Mouse (Mus musculus) liver, embryonic 16.5 days (tissue): ENCODE results near the gene Dnajc11. TPM values are rescaled to one million over a fixed set of nuclear protein-coding genes. Genes with fewer than 3 reads are reported as not detected.

Experiments
- ATAC-seq: fragments of 200-750 bp; cut with Nextera tagmentation; 2 replicates; pipeline ENCODE4 v1.8.0; 2017; ENCODE audit warnings: low read depth, mild to moderate bottlenecking, moderate number of reproducible peaks, moderate library complexity
- H3K27ac ChIP-seq: fragments of 300-500 bp; sonication (generic); 2 replicates; pipeline ENCODE4 v1.5.1; 2014; ENCODE audit warnings: mild to moderate bottlenecking, low read length
- H3K27me3 ChIP-seq: fragments of 300-500 bp; sonication (generic); 2 replicates; pipeline ENCODE4 v1.6.1; 2014; ENCODE audit warnings: low read depth, low read length, mixed read lengths; ENCODE audit not compliant: control insufficient read depth, insufficient read depth
- H3K36me3 ChIP-seq: fragments of 300-500 bp; sonication (generic); 2 replicates; pipeline ENCODE4 v1.6.1; 2014; ENCODE audit warnings: mild to moderate bottlenecking; ENCODE audit not compliant: control insufficient read depth, insufficient read depth
- H3K4me1 ChIP-seq: fragments of 300-500 bp; sonication (generic); 2 replicates; pipeline ENCODE4 v1.6.1; 2014; ENCODE audit warnings: low read depth, low read length, mixed read lengths; ENCODE audit not compliant: control insufficient read depth
- H3K4me2 ChIP-seq: fragments of 300-500 bp; sonication (generic); 2 replicates; pipeline ENCODE4 v1.6.1; 2014; ENCODE audit warnings: low read depth, low read length, mixed read lengths
- H3K4me3 ChIP-seq: fragments of 300-500 bp; sonication (generic); 2 replicates; pipeline ENCODE4 v1.5.1; 2014; ENCODE audit warnings: low read depth, mild to moderate bottlenecking, low read length
- H3K9ac ChIP-seq: fragments of 300-500 bp; sonication (generic); 2 replicates; pipeline ENCODE4 v1.6.1; 2014; ENCODE audit warnings: low read depth, low read length
- H3K9me3 ChIP-seq: fragments of 300-500 bp; sonication (generic); replicated peaks from 2 replicates; pipeline ENCODE4 v1.6.1; 2016; ENCODE audit warnings: low read length; ENCODE audit not compliant: control insufficient read depth
- WGBS: fragments of 180-500 bp; shearing (Covaris S2); extraction: QIAGEN DNeasy Blood & Tissue Kit; methylation state at CpG from one replicate; pipeline ENCODE4 v1.1.7; 2014; ENCODE audit not compliant: insufficient replicate concordance; 5-methylcytosine and 5-hydroxymethylcytosine counted together
- polyA plus RNA-seq: library from polyadenylated mRNA; unstranded; fragments of >200 nt; fragmentation: Nextera tagmentation; extraction: Ambion mirVana; gene quantifications from 2 replicates; pipeline ENCODE4 v1.2.1, GENCODE M21; 2015

Dnajc11 gene
- polyA plus RNA-seq, 1 experiment from 2014 or later: 44.0 TPM

DNA sequence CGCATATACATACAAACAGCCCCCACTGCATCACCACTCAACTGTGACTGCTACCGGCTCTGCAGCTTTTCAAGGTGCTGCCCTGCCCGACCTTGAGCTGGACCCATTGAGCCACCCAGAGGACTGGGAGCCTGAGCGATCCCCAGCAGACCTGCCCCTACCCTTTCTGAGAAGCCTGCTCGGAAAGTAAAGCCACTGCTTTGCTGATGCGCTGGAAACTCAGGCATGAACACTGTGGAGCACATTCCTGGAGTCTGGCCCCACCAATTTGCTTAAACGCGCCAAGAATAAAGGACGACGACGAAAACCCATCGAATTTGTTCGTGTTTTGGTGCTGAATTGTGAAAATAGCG lies 74.6 kb downstream of the Dnajc11 start:
- Histone ChIP-seq H3K27ac (peak overlapping the region; percentile 87), H3K9me3 (no peaks in the 10 kb centered on the region), H3K4me1 (peaks cover 39% of the 10 kb centered on the region), H3K4me2 (peak overlapping the region; percentile 100), H3K9ac (peak overlapping the region; percentile 82), H3K36me3 (peaks cover 5% of the 10 kb centered on the region), H3K4me3 (peak overlapping the region; percentile 87), H3K27me3 (peaks cover 22% of the 10 kb centered on the region)
- no peak for ATAC-seq
- WGBS: under 1% methylated on average over 14 of the region's 14 CpGs

DNA sequence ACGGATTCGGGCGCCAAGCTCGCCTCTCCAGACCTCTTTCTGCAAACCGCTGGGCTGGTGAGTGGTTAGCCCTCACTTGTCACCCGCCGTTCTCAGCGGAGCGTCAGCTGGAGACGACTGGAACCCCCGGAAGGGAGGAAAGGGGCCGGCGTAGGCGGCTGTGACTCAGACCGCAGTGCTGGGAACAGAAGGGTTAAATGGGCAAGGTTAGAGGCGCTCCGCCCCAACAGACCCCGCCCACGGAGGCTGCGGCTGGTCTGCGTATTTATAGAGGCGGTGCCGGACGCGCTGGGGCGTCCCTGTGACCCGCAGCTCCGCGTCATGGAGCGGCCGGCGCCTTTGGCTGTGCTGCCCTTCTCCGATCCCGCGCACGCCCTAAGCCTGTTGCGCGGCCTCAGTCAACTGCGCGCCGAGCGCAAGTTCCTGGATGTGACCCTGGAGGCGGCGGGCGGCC lies 75.2 kb downstream of the Dnajc11 start, which contains the start of gene Klhl21:
Gene Klhl21, plus strand, starts transcription at position 182 of the 454 bp plus-strand sequence.
- Histone ChIP-seq H3K9ac (peak within 1 kb of the TSS; percentile 82), H3K36me3 (peaks cover 5% of the 10 kb centered on the region), H3K27me3 (peaks cover 22% of the 10 kb centered on the region), H3K4me2 (peak within 1 kb of the TSS; percentile 100), H3K4me1 (peaks cover 39% of the 10 kb centered on the region), H3K4me3 (peak within 1 kb of the TSS; percentile 87), H3K27ac (peak within 1 kb of the TSS; percentile 87), H3K9me3 (no peaks in the 10 kb centered on the region)
- ATAC-seq: peak; percentile 85
- 0% methylated on average over 45 of the region's 45 CpGs for WGBS

DNA sequence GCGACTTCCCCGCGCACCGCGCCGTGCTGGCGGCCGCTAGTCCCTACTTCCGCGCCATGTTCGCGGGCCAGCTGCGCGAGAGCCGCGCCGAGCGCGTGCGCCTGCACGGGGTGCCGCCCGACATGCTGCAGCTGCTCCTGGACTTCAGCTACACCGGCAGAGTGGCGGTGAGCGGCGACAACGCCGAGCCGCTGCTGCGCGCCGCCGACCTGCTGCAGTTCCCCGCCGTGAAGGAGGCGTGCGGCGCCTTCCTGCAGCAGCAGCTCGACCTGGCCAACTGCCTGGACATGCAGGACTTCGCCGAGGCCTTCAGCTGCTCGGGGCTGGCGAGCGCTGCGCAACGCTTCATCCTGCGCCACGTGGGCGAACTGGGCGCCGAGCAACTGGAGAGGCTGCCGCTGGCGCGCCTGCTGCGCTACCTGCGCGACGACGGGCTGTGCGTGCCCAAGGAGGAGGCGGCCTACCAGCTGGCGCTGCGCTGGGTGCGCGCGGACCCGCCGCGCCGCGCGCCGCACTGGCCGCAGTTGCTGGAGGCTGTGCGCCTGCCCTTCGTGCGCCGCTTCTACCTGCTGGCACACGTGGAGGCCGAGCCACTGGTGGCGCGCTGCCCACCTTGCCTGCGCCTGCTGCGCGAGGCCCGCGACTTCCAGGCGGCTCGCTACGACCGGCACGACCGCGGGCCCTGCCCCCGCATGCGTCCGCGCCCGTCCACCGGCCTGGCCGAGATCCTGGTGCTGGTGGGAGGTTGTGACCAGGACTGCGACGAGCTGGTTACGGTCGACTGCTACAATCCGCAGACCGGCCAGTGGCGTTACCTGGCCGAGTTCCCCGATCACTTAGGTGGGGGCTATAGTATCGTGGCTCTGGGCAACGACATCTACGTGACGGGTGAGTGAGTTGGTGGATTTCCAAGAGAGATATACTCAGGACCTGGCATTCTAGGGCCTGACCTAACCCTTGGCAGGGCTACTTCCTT lies 75.9 kb downstream of the Dnajc11 start:
- Histone ChIP-seq H3K4me3 (peak overlapping the region; percentile 87), H3K27me3 (peaks cover 22% of the 10 kb centered on the region), H3K9me3 (no peaks in the 10 kb centered on the region), H3K9ac (peak overlapping the region; percentile 82), H3K4me1 (peaks cover 39% of the 10 kb centered on the region), H3K27ac (peak overlapping the region; percentile 87), H3K4me2 (peak overlapping the region; percentile 100), H3K36me3 (peaks cover 7% of the 10 kb centered on the region)
- WGBS: under 1% methylated on average over 115 of the region's 115 CpGs
- ATAC-seq: peak; percentile 35

DNA sequence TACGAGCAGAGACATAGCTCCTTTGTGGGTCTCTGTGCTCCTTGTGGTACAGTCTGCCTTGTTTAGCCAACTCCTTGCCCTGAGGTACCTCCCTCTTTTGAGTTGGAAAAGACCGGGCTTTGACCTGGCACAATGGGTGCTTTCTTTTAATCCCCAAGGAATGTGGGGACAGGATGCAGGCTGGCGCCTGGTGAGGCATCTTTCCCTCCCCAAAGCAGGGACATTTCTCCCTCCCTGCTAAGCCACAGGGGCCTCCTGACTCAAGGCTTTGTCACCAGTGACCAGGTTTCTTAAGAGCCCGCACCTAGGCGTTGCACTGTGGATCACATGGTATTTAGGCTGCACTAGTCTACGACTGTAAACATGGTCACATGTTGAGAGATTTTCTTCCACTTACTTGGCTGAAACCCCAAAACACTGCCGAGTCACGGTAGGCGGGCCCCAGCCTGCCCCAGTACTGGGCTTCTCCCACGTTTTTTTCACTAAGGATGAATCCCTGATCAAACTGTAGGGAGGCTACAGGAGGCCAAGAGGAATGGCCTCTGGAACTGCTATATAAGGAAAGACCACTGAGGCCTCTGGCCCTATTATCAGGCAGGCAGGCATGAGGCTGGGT lies 76.7 kb downstream of the Dnajc11 start:
- peak; percentile 70 for ATAC-seq

DNA sequence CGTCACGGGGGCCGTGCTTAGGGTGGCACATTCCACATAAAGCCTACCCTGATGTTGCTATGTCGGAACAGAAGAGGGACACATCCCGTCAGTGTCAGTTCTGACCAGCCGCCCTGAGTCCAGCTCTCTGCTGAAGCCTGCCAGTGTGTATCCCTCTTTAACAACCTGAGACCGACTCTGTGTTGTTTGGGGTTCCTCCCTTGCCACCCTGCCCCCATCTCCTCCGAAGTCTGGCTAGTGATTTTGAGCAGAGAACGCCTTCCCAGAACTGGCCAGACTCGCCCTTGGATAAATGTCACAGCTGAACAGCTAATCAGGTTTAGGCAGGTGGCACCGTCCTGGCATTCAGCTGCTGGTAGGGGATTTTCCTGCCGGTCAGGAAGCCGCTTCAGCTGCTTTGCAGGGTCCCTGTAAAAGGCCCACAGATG lies 77.2 kb downstream of the Dnajc11 start:
- Histone ChIP-seq H3K36me3 (peaks cover 13% of the 10 kb centered on the region), H3K9me3 (no peaks in the 10 kb centered on the region), H3K9ac (peak overlapping the region; percentile 58), H3K4me2 (peak overlapping the region; percentile 100), H3K27ac (peak overlapping the region; percentile 87), H3K4me3 (peak overlapping the region; percentile 87), H3K4me1 (peaks cover 39% of the 10 kb centered on the region), H3K27me3 (peaks cover 22% of the 10 kb centered on the region)
- 6% methylated on average over 13 of the region's 13 CpGs for WGBS
- ATAC-seq: peak; percentile 35

More for the DNA sequence above, 76.7 kb downstream of the Dnajc11 start:
- H3K27me3 ChIP-seq: peaks cover 22% of the 10 kb centered on the region
- H3K4me1 ChIP-seq: peaks cover 39% of the 10 kb centered on the region
- H3K36me3 ChIP-seq: peaks cover 8% of the 10 kb centered on the region
- WGBS: under 1% methylated on average over 10 of the region's 10 CpGs
- peak overlapping the region; percentile 87 for H3K4me3 ChIP-seq
- H3K4me2 ChIP-seq: peak overlapping the region; percentile 100
- H3K9ac ChIP-seq: peak overlapping the region; percentile 82
- H3K9me3 ChIP-seq: no peaks in the 10 kb centered on the region
- H3K27ac ChIP-seq: peak overlapping the region; percentile 87

DNA sequence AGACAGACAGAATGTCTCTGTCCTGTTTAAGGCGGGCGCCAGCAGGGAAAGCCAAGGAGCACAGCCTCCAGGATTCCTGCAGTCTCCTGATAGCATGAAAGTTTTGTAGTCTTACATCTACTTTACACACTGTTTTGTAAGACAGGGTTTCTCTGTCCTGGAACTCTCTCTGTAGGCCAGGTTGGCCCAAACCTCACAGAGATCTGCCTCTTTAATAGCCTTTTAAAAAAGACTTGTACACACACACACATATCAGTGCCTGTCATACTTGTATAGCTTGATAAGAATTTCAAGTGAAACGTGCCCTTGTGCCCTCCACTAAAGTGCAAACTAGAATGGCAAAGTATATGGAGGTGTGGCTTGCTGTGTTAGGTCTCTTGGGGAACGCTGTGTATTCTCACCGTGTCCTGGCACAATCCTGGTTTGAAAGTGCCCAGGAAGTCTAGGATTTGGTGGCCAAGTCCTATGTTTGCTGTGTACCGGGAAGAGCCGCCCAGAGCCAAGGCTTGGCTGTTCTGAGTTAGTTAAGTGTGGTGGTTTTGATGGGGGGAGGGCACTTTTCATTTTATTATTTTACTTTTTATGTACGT lies 77.8 kb downstream of the Dnajc11 start:
- peak; percentile 16 for ATAC-seq
- Histone ChIP-seq H3K36me3 (peaks cover 13% of the 10 kb centered on the region), H3K4me3 (peak overlapping the region; percentile 87), H3K9me3 (no peaks in the 10 kb centered on the region), H3K4me1 (peaks cover 39% of the 10 kb centered on the region), H3K4me2 (peak overlapping the region; percentile 100), H3K27ac (peak overlapping the region; percentile 87), H3K9ac (peak overlapping the region; percentile 58), H3K27me3 (peaks cover 22% of the 10 kb centered on the region)
- WGBS: 52% methylated on average over 8 of the region's 8 CpGs

DNA sequence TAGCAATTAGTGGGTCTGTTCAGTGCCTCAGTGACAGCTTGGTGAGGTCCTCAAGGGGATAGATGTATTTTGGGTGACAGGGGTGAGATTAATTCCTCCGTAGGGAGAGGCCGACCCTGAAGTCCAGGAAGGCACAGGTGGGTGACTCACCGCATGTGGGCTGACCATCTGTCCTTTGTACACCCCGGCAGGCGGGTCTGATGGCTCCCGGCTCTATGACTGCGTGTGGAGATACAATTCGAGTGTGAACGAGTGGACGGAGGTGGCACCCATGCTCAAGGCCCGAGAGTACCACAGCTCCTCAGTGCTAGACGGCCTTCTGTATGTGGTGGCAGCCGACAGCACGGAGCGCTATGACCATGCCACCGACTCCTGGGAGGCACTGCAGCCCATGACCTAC lies 78.6 kb downstream of the Dnajc11 start:
- H3K27ac ChIP-seq: no peak overlapping the region
- WGBS: 92% methylated on average over 16 of the region's 16 CpGs
- 0 out of 2 replicates have a peak overlapping the region, but pooled peaks have one; percentile 100 for H3K4me2 ChIP-seq
- H3K9ac ChIP-seq: no peak overlapping the region
- H3K4me1 ChIP-seq: peaks cover 39% of the 10 kb centered on the region
- ATAC-seq: no peak
- H3K36me3 ChIP-seq: peaks cover 13% of the 10 kb centered on the region
- no peak overlapping the region for H3K4me3 ChIP-seq
- no peaks in the 10 kb centered on the region for H3K9me3 ChIP-seq
- H3K27me3 ChIP-seq: peaks cover 15% of the 10 kb centered on the region

DNA sequence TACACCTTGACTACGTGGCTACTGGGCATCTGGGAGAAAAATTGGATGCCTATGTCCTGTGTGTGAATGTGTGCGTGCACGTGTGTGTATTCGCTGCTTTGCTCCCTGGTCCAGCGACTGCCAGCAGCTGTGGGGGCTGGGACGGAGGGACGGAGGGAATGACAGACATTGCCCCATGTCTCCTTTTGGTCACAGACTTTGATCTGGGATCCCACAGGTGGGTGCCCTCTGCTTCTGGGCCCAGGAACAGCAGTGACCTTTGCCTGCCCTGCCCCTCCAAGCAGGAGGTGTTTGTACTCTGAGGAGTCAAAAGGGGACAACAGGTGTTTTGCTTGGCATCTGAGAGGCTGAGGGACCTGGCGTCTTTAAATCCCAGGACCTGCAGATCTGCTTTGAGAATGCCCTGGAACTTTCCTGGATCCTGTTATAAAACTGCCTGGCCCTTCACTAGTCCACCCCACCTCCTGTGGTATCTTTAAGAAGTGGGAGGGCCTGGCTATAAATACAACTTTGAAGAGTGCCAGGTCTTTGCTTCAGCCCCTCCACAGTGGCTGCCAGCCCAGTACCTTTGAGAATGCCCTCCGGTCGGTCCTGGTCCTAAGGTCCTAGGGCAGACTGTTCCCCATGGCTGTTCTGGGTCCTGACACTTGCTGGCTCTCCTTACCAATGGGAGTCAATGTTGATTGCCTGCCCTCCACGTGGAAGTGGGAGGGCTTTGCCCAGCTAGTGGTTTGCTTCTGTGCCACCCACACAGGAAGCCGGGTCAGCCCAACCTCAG lies 79.7 kb downstream of the Dnajc11 start:
- ATAC-seq: no peak
- Histone ChIP-seq H3K4me3 (no peak overlapping the region), H3K4me2 (no peak overlapping the region), H3K9me3 (no peaks in the 10 kb centered on the region), H3K36me3 (peaks cover 13% of the 10 kb centered on the region), H3K27me3 (peaks cover 4% of the 10 kb centered on the region), H3K27ac (no peak overlapping the region), H3K4me1 (peaks cover 31% of the 10 kb centered on the region), H3K9ac (no peak overlapping the region)
- WGBS: 70% methylated on average over 12 of the region's 12 CpGs
